Mouse (Mus musculus): Measurements from ENCODE around the gene Lars2. TPM values are rescaled to one million over a fixed set of nuclear protein-coding genes. Genes with fewer than 3 reads are reported as not detected.

The Lars2 gene
- total and polyA plus RNA-seq, 3 experiments, result 5.1 to 15,188 (median 765) TPM

- Histone ChIP-seq H3K4me3 (replicated peaks in 1 of 3; ENCODE audit: low read depth in 2 of 3, low read length in 2 of 3, poor library complexity in 1 of 3) (peak overlapping the region; percentile 7 to 74 (median 42)), H3K36me3 (replicated peaks in 1 of 2; ENCODE audit: control insufficient read depth in 1 of 2, insufficient read depth in 1 of 2, low read length in 1 of 2) (peaks cover 33 to 80% of the 10 kb centered on the region in 2 experiments), H3K9ac (ENCODE audit: insufficient read depth, low read depth) (peak overlapping the region; percentile 53; the same call in 1 of the 2 replicates), H3K9me3 (replicated peaks; ENCODE audit: low read length) (no peaks in the 10 kb centered on the region), H3K79me2 (replicated peaks; ENCODE audit: control insufficient read depth, extremely low read depth, insufficient read depth, poor library complexity, severe bottlenecking) (peaks cover 92% of the 10 kb centered on the region), H3K27me3 (replicated peaks) (no peaks in the 10 kb centered on the region), H3K4me1 (ENCODE audit: control insufficient read depth in 1 of 2, insufficient read depth in 2 of 2) (peaks cover 20 to 59% of the 10 kb centered on the region in 2 experiments), H3K27ac (ENCODE audit: insufficient read depth, low read depth) (peak overlapping the region; percentile 7; the same call in 1 of the 2 replicates), H3K4me2 (ENCODE audit: insufficient read depth, low read depth, poor library complexity, severe bottlenecking) (peak overlapping the region; percentile 84)
- TF ChIP-seq PAX5 (IDR thresholded peaks at IDR 0.05; ENCODE audit: low read length) (no peak), BHLHE40 (IDR thresholded peaks at IDR 0.05; ENCODE audit: low read depth, low read length) (no peak), IRF4 (IDR thresholded peaks at IDR 0.05; ENCODE audit: low read depth, low read length) (no peak), ZNF384 (IDR thresholded peaks at IDR 0.05; ENCODE audit: low read depth, low read length) (no peak), RCOR1 (conservative IDR thresholded peaks at IDR 0.05; ENCODE audit: low read depth, low read length) (no peak), HCFC1 (IDR thresholded peaks at IDR 0.05; ENCODE audit: low read depth, low read length) (no peak), CHD2 (IDR thresholded peaks at IDR 0.05; ENCODE audit: low read length) (no peak), MYC (IDR thresholded peaks at IDR 0.05; ENCODE audit: low read depth, low read length) (no peak), ZKSCAN1 (IDR thresholded peaks at IDR 0.05; ENCODE audit: borderline replicate concordance, low read depth, low read length) (no peak), ELF1 (IDR thresholded peaks at IDR 0.05; ENCODE audit: low read depth, low read length) (no peak), ZMIZ1 (IDR thresholded peaks at IDR 0.05; ENCODE audit: low read depth, low read length) (no peak), MXI1 (IDR thresholded peaks at IDR 0.05; ENCODE audit: low read depth, low read length) (no peak), USF2 (conservative IDR thresholded peaks at IDR 0.05; ENCODE audit: low read depth, low read length) (no peak), SIN3A (IDR thresholded peaks at IDR 0.05; ENCODE audit: low read length) (no peak), KAT2A (IDR thresholded peaks at IDR 0.05; ENCODE audit: insufficient replicate concordance, low read length) (no peak), POLR2A (IDR thresholded peaks at IDR 0.05; ENCODE audit: low read depth, low read length) (no peak), CHD1 (IDR thresholded peaks at IDR 0.05; ENCODE audit: low read depth, low read length) (no peak), POLR2AphosphoS2 (IDR thresholded peaks at IDR 0.05; ENCODE audit: low read depth, low read length) (no peak), GABPA (IDR thresholded peaks at IDR 0.05; ENCODE audit: insufficient replicate concordance, low read depth, low read length) (no peak), TBP (conservative IDR thresholded peaks at IDR 0.05; ENCODE audit: low read depth, low read length) (no peak)
- no peak for DNase-seq (ENCODE audit: extremely low read depth)
- dilution Hi-C loops (cut with MboI; ENCODE audit: extremely low pct_ligation_motif_present, extremely low pct_unique_long_range_greater_than_20kb, low sequenced_read_pairs) (no loop called here), in situ Hi-C loops (cut with MboI; ENCODE audit: low pct_ligation_motif_present, low pct_unique_long_range_greater_than_20kb, low sequenced_read_pairs) (no loop called here)
Observed at GRCm38 (mm10) chr9:123483598-123483997, 116.9 kb downstream of the Lars2 start.

- dilution Hi-C loops (cut with MboI; ENCODE audit: extremely low pct_ligation_motif_present, extremely low pct_unique_long_range_greater_than_20kb, low sequenced_read_pairs), result no loop called here
Observed at GRCm38 (mm10) chr9:123484830-123485229, 118.1 kb downstream of the Lars2 start.

More at GRCm38 (mm10) chr9:123484830-123485229, 118.1 kb downstream of the Lars2 start:
- H3K27me3 ChIP-seq (replicated peaks), result no peaks in the 10 kb centered on the region
- TF ChIP-seq UBTF (IDR thresholded peaks at IDR 0.05; ENCODE audit: low read depth, low read length), result no peak
- TF ChIP-seq ZKSCAN1 (IDR thresholded peaks at IDR 0.05; ENCODE audit: borderline replicate concordance, low read depth, low read length), result no peak
- no peak for TF ChIP-seq ZC3H11A (IDR thresholded peaks at IDR 0.05; ENCODE audit: low read depth, low read length)
- TF ChIP-seq CHD2 (IDR thresholded peaks at IDR 0.05; ENCODE audit: low read length), result no peak
- TF ChIP-seq RAD21 (IDR thresholded peaks at IDR 0.05; ENCODE audit: low read depth, low read length), result no peak
- TF ChIP-seq MEF2A (IDR thresholded peaks at IDR 0.05; ENCODE audit: borderline replicate concordance, low read depth, low read length), result no peak
- no peak for TF ChIP-seq PAX5 (IDR thresholded peaks at IDR 0.05; ENCODE audit: low read length)
- TF ChIP-seq TBP (conservative IDR thresholded peaks at IDR 0.05; ENCODE audit: low read depth, low read length), result no peak
- no peak for TF ChIP-seq TCF12 (IDR thresholded peaks at IDR 0.05; ENCODE audit: low read depth, low read length)
- TF ChIP-seq USF2 (conservative IDR thresholded peaks at IDR 0.05; ENCODE audit: low read depth, low read length), result no peak
- TF ChIP-seq GABPA (IDR thresholded peaks at IDR 0.05; ENCODE audit: insufficient replicate concordance, low read depth, low read length), result no peak
- TF ChIP-seq BHLHE40 (IDR thresholded peaks at IDR 0.05; ENCODE audit: low read depth, low read length), result no peak
- TF ChIP-seq NRF1 (IDR thresholded peaks at IDR 0.05; ENCODE audit: low read depth, low read length), result no peak
- no peak for TF ChIP-seq MAFK (IDR thresholded peaks at IDR 0.05; ENCODE audit: insufficient replicate concordance, low read length)
- TF ChIP-seq POLR2AphosphoS2 (IDR thresholded peaks at IDR 0.05; ENCODE audit: low read depth, low read length), result no peak
- TF ChIP-seq ELF1 (IDR thresholded peaks at IDR 0.05; ENCODE audit: low read depth, low read length), result no peak
- TF ChIP-seq RCOR1 (conservative IDR thresholded peaks at IDR 0.05; ENCODE audit: low read depth, low read length), result no peak
- no peak for TF ChIP-seq CTCF (conservative IDR thresholded peaks at IDR 0.05 in 1 of 2, IDR thresholded peaks at IDR 0.05 in 1 of 2; ENCODE audit: low read depth in 2 of 2, low read length in 2 of 2)
- TF ChIP-seq ETS1 (conservative IDR thresholded peaks at IDR 0.05; ENCODE audit: low read depth, low read length), result no peak
- H3K27ac ChIP-seq (ENCODE audit: insufficient read depth, low read depth), result no peak overlapping the region
- in situ Hi-C loops (cut with MboI; ENCODE audit: low pct_ligation_motif_present, low pct_unique_long_range_greater_than_20kb, low sequenced_read_pairs), result no loop called here
- no peak overlapping the region for H3K4me3 ChIP-seq (replicated peaks in 1 of 3; ENCODE audit: low read depth in 2 of 3, low read length in 2 of 3, poor library complexity in 1 of 3)
- peaks cover 27 to 71% of the 10 kb centered on the region in 2 experiments for H3K4me1 ChIP-seq (ENCODE audit: control insufficient read depth in 1 of 2, insufficient read depth in 2 of 2)
- H3K9ac ChIP-seq (ENCODE audit: insufficient read depth, low read depth), result no peak overlapping the region
- peaks cover 95% of the 10 kb centered on the region for H3K79me2 ChIP-seq (replicated peaks; ENCODE audit: control insufficient read depth, extremely low read depth, insufficient read depth, poor library complexity, severe bottlenecking)
- H3K4me2 ChIP-seq (ENCODE audit: insufficient read depth, low read depth, poor library complexity, severe bottlenecking), result no peak overlapping the region; the same call in 1 of the 2 replicates
- no peaks in the 10 kb centered on the region for H3K9me3 ChIP-seq (replicated peaks; ENCODE audit: low read length)
- DNase-seq (ENCODE audit: extremely low read depth), result no peak
- H3K36me3 ChIP-seq (replicated peaks in 1 of 2; ENCODE audit: control insufficient read depth in 1 of 2, insufficient read depth in 1 of 2, low read length in 1 of 2), result peaks cover 42 to 85% of the 10 kb centered on the region in 2 experiments

Measured in CH12.LX (cell line).